Mouse (Mus musculus): ENCODE data around the gene Iffo2. TPM values are rescaled to one million over a fixed set of nuclear protein-coding genes. Genes with fewer than 3 reads are reported as not detected.

The Iffo2 gene
- polyA plus RNA-seq, 1 experiment from 2014 or later, result 2.4 TPM

DNA sequence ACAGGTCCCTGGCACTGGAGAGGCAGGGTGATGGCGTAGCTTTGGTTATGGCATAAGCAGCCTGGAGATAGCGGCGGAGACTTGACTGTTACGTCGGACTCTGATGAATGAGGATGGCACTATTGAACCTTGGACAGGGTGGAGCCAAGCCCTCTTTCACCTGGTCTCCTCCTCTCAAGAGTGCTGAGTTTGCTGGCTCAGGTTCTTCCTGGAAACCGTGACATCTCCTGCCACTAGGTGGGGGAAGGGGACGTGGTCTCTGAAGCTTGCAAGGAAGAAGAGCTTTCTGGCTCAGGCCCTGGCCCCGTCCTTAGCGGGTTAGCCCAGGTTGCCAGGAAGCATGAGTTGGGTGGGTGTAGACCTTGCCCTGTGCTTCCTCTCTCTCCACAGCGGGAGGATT, 99.8 kb downstream of the Iffo2 start:
- ATAC-seq (replicated peaks; ENCODE audit: extremely low read depth, insufficient read depth, low FRiP score), result no peak
- Histone ChIP-seq H3K27me3 (ENCODE audit: control insufficient read depth, insufficient read depth, low read length) (no peaks in the 10 kb centered on the region), H3K4me1 (ENCODE audit: control insufficient read depth, insufficient read depth, low read length) (no peaks in the 10 kb centered on the region)

DNA sequence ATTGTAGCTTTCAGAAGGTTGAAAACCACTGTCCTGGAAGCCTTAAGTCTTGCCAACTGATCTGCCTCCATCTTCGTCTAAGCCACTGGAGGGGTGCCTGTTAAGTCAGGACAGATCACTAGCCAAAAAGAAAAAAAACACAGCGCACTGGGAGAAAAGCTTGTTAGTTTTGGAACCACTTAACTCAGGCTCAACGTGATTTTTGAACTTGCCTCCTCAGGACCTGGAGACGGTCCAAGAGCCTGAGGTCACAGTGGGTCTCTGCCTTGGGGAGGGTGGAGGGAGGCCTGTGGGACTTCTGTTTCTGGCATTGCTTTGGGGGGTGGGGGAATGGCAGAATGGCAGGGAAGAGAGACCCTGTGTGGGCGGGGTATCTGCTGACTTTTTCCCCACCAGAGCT, 100.8 kb downstream of the Iffo2 start:
- ATAC-seq (replicated peaks; ENCODE audit: extremely low read depth, insufficient read depth, low FRiP score), result no peak
- H3K36me3 ChIP-seq (ENCODE audit: control insufficient read depth, insufficient read depth), result no peaks in the 10 kb centered on the region
- H3K4me1 ChIP-seq (ENCODE audit: control insufficient read depth, insufficient read depth, low read length), result no peaks in the 10 kb centered on the region
- no peak overlapping the region for H3K4me2 ChIP-seq (ENCODE audit: low read depth, low read length)
- H3K4me3 ChIP-seq (ENCODE audit: low read length), result no peak overlapping the region
- H3K27ac ChIP-seq (ENCODE audit: low read length), result no peak overlapping the region
- no peak overlapping the region for H3K9ac ChIP-seq (ENCODE audit: low read length)
- H3K27me3 ChIP-seq (ENCODE audit: control insufficient read depth, insufficient read depth, low read length), result no peaks in the 10 kb centered on the region
- H3K9me3 ChIP-seq (replicated peaks; ENCODE audit: control insufficient read depth, low read length), result no peaks in the 10 kb centered on the region
- 56% methylated on average over 5 of the region's 5 CpGs for WGBS

More for the DNA sequence above, 99.8 kb downstream of the Iffo2 start:
- no peak overlapping the region for H3K9ac ChIP-seq (ENCODE audit: low read length)
- H3K9me3 ChIP-seq (replicated peaks; ENCODE audit: control insufficient read depth, low read length), result no peaks in the 10 kb centered on the region
- WGBS, result 66% methylated on average over 10 of the region's 10 CpGs
- H3K4me2 ChIP-seq (ENCODE audit: low read depth, low read length), result no peak overlapping the region
- no peak overlapping the region for H3K4me3 ChIP-seq (ENCODE audit: low read length)
- H3K27ac ChIP-seq (ENCODE audit: low read length), result no peak overlapping the region
- H3K36me3 ChIP-seq (ENCODE audit: control insufficient read depth, insufficient read depth), result no peaks in the 10 kb centered on the region

DNA sequence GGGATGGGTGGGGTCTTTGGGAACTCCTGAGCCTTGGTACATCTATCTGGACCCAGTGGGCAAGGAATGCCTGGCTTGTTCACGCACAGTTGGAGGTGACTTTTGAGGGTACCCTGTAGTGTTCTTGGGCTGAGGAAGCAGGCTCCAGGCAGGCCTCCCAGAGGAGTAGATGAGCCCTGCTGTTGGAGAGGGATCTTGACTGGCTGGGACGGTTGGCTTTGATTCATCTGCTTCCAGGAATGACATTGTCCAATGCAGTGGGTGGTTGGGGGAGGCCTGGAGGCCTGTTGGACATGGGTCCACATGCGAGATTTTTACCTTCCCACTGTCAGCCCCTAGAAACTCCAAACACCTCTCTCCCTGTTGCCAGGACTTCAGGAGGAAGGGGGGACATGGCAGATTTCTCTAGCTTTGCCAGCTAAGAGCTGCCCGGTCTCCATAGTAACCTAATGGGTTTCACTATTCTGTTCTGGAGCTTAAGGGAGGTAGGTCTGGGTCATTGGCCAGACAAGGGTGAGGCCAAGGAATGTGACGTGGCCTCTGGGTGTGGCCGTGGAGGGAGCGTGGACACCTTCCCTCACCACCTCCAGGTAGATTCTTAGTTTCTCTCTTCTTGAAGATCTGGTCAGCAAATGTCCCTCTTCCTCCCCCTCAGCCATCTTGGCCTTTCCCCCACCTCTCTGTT, 101.4 kb downstream of the Iffo2 start:
- Histone ChIP-seq H3K9ac (ENCODE audit: low read length) (no peak overlapping the region), H3K9me3 (replicated peaks; ENCODE audit: control insufficient read depth, low read length) (no peaks in the 10 kb centered on the region), H3K27ac (ENCODE audit: low read length) (no peak overlapping the region), H3K4me1 (ENCODE audit: control insufficient read depth, insufficient read depth, low read length) (no peaks in the 10 kb centered on the region), H3K27me3 (ENCODE audit: control insufficient read depth, insufficient read depth, low read length) (no peaks in the 10 kb centered on the region), H3K36me3 (ENCODE audit: control insufficient read depth, insufficient read depth) (no peaks in the 10 kb centered on the region), H3K4me2 (ENCODE audit: low read depth, low read length) (no peak overlapping the region), H3K4me3 (ENCODE audit: low read length) (no peak overlapping the region)
- 78% methylated on average over 7 of the region's 7 CpGs for WGBS
- ATAC-seq (replicated peaks; ENCODE audit: extremely low read depth, insufficient read depth, low FRiP score), result no peak

DNA sequence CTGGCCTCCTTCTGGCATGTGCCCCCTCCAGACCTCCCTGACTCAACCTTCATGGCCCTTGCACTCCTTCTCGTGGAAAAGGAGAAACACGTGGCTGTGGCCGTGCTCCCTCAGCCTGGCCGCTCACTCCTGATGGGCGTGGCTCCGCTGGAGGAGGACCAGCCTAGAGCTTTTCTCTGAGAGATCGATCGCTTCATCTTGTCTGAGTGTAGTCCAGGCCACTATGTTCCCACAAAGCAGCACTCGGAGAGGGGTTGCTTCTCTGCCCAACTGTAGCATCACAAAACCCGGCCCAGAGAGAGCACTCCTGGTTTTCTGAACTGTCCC, 101.9 kb downstream of the Iffo2 start:
- H3K9ac ChIP-seq (ENCODE audit: low read length), result no peak overlapping the region
- no peak for ATAC-seq (replicated peaks; ENCODE audit: extremely low read depth, insufficient read depth, low FRiP score)
- no peaks in the 10 kb centered on the region for H3K4me1 ChIP-seq (ENCODE audit: control insufficient read depth, insufficient read depth, low read length)
- H3K36me3 ChIP-seq (ENCODE audit: control insufficient read depth, insufficient read depth), result no peaks in the 10 kb centered on the region
- H3K27me3 ChIP-seq (ENCODE audit: control insufficient read depth, insufficient read depth, low read length), result no peaks in the 10 kb centered on the region
- WGBS, result 83% methylated on average over 10 of the region's 10 CpGs
- no peak overlapping the region for H3K4me2 ChIP-seq (ENCODE audit: low read depth, low read length)
- no peak overlapping the region for H3K4me3 ChIP-seq (ENCODE audit: low read length)
- H3K9me3 ChIP-seq (replicated peaks; ENCODE audit: control insufficient read depth, low read length), result no peaks in the 10 kb centered on the region
- no peak overlapping the region for H3K27ac ChIP-seq (ENCODE audit: low read length)

DNA sequence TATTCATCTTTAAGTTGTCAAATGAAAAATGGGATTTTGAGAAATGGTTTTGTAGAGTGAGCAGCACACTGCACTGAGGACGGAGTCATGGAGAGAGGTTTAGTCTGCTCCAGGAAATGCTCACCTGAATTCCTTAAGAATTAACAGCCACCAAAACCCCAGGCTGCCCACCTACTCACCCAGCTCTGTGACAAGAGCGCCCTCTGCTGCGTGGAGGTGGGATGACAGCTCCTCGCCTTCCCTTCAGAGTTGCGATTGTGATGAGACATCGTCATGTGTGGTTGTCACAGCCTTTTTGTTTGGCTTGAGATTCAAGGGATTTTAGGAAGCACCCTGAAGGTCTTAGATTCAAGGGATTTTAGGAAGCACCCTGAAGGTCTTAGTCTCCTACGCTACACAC, 106.0 kb downstream of the Iffo2 start:
- 26% methylated on average over 7 of the region's 7 CpGs for WGBS
- Histone ChIP-seq H3K9ac (ENCODE audit: low read length) (no peak overlapping the region), H3K4me2 (ENCODE audit: low read depth, low read length) (no peak overlapping the region), H3K9me3 (replicated peaks; ENCODE audit: control insufficient read depth, low read length) (no peaks in the 10 kb centered on the region), H3K27me3 (ENCODE audit: control insufficient read depth, insufficient read depth, low read length) (no peaks in the 10 kb centered on the region), H3K4me3 (ENCODE audit: low read length) (no peak overlapping the region), H3K27ac (ENCODE audit: low read length) (no peak overlapping the region), H3K36me3 (ENCODE audit: control insufficient read depth, insufficient read depth) (no peaks in the 10 kb centered on the region), H3K4me1 (ENCODE audit: control insufficient read depth, insufficient read depth, low read length) (no peaks in the 10 kb centered on the region)
- no peak for ATAC-seq (replicated peaks; ENCODE audit: extremely low read depth, insufficient read depth, low FRiP score)

DNA sequence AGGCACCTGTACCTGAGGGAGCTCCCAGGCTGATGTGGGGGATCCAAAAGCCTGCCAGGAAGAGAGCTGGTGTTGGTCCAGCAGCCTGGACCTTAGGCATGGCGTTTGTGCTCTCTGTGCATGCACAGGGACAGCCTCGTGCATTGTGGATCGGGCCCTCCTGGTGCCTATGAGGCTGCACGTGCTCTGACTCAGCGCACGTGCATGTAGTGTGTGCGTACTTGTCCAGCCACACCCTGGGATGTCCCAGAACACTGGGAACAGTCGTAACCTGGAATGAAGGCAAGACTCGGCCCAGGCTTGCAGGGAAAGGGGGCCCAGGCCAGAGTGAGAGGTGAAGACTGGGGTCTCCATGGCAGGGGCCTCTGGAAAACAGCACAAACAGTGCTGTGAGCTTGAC, 107.5 kb downstream of the Iffo2 start:
- H3K36me3 ChIP-seq (ENCODE audit: control insufficient read depth, insufficient read depth), result no peaks in the 10 kb centered on the region
- ATAC-seq (replicated peaks; ENCODE audit: extremely low read depth, insufficient read depth, low FRiP score), result no peak
- H3K4me2 ChIP-seq (ENCODE audit: low read depth, low read length), result no peak overlapping the region
- peaks cover 6% of the 10 kb centered on the region for H3K27me3 ChIP-seq (ENCODE audit: control insufficient read depth, insufficient read depth, low read length)
- no peak overlapping the region for H3K4me3 ChIP-seq (ENCODE audit: low read length)
- H3K9me3 ChIP-seq (replicated peaks; ENCODE audit: control insufficient read depth, low read length), result no peaks in the 10 kb centered on the region
- H3K4me1 ChIP-seq (ENCODE audit: control insufficient read depth, insufficient read depth, low read length), result peaks cover 12% of the 10 kb centered on the region
- H3K27ac ChIP-seq (ENCODE audit: low read length), result no peak overlapping the region
- WGBS, result 86% methylated on average over 9 of the region's 9 CpGs
- no peak overlapping the region for H3K9ac ChIP-seq (ENCODE audit: low read length)

DNA sequence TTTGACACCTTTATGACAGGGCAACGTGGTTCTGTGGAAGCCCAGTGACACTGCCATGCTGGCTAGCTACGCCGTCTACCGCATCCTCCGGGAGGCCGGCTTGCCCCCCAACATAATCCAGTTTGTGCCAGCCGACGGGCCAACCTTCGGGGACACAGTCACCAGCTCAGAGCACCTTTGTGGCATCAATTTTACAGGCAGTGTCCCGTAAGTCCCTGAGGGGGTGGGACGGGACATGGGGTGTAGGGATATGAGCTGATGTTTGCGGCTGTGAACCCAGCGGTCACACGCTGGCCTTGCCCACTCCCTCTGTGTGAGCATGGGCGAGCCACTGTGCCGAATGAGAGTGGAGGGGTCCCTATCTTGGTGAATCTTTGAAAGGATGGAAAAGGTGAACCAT, 108.0 kb downstream of the Iffo2 start:
- Histone ChIP-seq H3K27ac (ENCODE audit: low read length) (no peak overlapping the region), H3K9me3 (replicated peaks; ENCODE audit: control insufficient read depth, low read length) (no peaks in the 10 kb centered on the region), H3K27me3 (ENCODE audit: control insufficient read depth, insufficient read depth, low read length) (peaks cover 8% of the 10 kb centered on the region), H3K4me3 (ENCODE audit: low read length) (no peak overlapping the region), H3K36me3 (ENCODE audit: control insufficient read depth, insufficient read depth) (no peaks in the 10 kb centered on the region), H3K9ac (ENCODE audit: low read length) (no peak overlapping the region), H3K4me2 (ENCODE audit: low read depth, low read length) (no peak overlapping the region), H3K4me1 (ENCODE audit: control insufficient read depth, insufficient read depth, low read length) (peaks cover 12% of the 10 kb centered on the region)
- no peak for ATAC-seq (replicated peaks; ENCODE audit: extremely low read depth, insufficient read depth, low FRiP score)
- WGBS, result 94% methylated on average over 16 of the region's 16 CpGs

DNA sequence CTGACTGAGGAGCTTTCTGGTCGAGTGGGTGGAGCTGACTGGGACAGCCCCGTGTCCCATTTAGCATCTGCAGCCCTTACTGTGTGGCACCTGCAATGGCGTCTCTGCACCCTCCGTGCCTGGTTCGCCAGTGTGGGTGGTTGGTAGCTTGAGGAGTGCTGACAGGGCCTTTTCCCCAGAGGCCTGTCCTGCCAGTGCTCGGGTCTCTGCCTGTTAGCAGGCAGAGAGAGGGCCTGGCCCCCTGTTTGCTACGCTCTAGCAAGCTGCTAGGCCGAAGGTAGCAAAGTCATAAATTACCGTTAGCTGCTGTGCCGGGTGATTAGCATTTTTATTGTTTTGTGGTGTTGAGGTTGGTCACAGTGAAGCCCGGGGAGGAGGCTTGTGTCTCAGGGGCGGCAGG, 109.5 kb downstream of the Iffo2 start:
- no peak overlapping the region for H3K4me2 ChIP-seq (ENCODE audit: low read depth, low read length)
- no peak for ATAC-seq (replicated peaks; ENCODE audit: extremely low read depth, insufficient read depth, low FRiP score)
- no peaks in the 10 kb centered on the region for H3K9me3 ChIP-seq (replicated peaks; ENCODE audit: control insufficient read depth, low read length)
- H3K4me3 ChIP-seq (ENCODE audit: low read length), result no peak overlapping the region
- H3K9ac ChIP-seq (ENCODE audit: low read length), result no peak overlapping the region
- H3K36me3 ChIP-seq (ENCODE audit: control insufficient read depth, insufficient read depth), result no peaks in the 10 kb centered on the region; the same call in 1 of the 2 replicates
- H3K27ac ChIP-seq (ENCODE audit: low read length), result no peak overlapping the region
- WGBS, result 70% methylated on average over 12 of the region's 12 CpGs
- peaks cover 12% of the 10 kb centered on the region for H3K4me1 ChIP-seq (ENCODE audit: control insufficient read depth, insufficient read depth, low read length)
- peaks cover 8% of the 10 kb centered on the region for H3K27me3 ChIP-seq (ENCODE audit: control insufficient read depth, insufficient read depth, low read length)

DNA sequence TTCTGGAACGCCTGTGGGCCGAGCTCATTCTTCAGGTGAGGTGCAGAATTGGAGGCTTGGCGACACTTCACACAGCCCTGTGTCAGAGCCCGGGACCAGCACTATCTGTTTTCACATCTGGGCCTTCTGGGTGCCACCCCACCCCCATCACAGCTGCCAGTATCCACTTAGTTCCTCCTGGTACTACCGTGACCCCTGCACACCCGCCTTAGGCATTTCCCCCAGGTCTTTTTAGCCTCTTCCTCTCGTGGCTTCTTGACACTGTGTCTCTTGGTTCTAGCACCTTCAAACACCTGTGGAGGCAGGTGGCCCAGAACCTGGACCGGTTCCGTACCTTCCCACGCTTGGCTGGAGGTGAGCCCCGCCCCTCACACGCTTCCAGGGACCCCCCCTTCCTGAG, 110.0 kb downstream of the Iffo2 start:
- peaks cover 8% of the 10 kb centered on the region for H3K27me3 ChIP-seq (ENCODE audit: control insufficient read depth, insufficient read depth, low read length)
- no peak overlapping the region for H3K27ac ChIP-seq (ENCODE audit: low read length)
- peaks cover 12% of the 10 kb centered on the region for H3K4me1 ChIP-seq (ENCODE audit: control insufficient read depth, insufficient read depth, low read length)
- peaks cover 3% of the 10 kb centered on the region; the same call in 1 of the 2 replicates for H3K36me3 ChIP-seq (ENCODE audit: control insufficient read depth, insufficient read depth)
- H3K4me2 ChIP-seq (ENCODE audit: low read depth, low read length), result no peak overlapping the region
- no peak overlapping the region for H3K4me3 ChIP-seq (ENCODE audit: low read length)
- H3K9ac ChIP-seq (ENCODE audit: low read length), result no peak overlapping the region
- 73% methylated on average over 12 of the region's 12 CpGs for WGBS
- H3K9me3 ChIP-seq (replicated peaks; ENCODE audit: control insufficient read depth, low read length), result no peaks in the 10 kb centered on the region
- ATAC-seq (replicated peaks; ENCODE audit: extremely low read depth, insufficient read depth, low FRiP score), result no peak

Data from heart, embryonic 16.5 days (tissue).